Mouse (Mus musculus) layer of hippocampus, postnatal 10 days (tissue): ENCODE results near the gene Tm9sf2. TPM values are rescaled to one million over a fixed set of nuclear protein-coding genes. Genes with fewer than 3 reads are reported as not detected.
"Not testable (repeated sequence)": the region's sequence is repeated elsewhere in the genome, so short reads cannot be mapped to it uniquely, and the experiment has no call there.

Source experiments
- DNase-seq, 2 experiments: peaks; one replicate each; pipeline ENCODE4 v3.0.0; 2021; ENCODE audit warnings: low spot score in 2 of 2
- total RNA-seq, 2 experiments: library from RNA; stranded (reverse); gene quantifications; 2 replicates each; pipeline ENCODE4 v1.2.3; 2021

Tm9sf2 gene
- total RNA-seq, 2 experiments from 2014 or later: 78.5 to 89.9 TPM

DNA sequence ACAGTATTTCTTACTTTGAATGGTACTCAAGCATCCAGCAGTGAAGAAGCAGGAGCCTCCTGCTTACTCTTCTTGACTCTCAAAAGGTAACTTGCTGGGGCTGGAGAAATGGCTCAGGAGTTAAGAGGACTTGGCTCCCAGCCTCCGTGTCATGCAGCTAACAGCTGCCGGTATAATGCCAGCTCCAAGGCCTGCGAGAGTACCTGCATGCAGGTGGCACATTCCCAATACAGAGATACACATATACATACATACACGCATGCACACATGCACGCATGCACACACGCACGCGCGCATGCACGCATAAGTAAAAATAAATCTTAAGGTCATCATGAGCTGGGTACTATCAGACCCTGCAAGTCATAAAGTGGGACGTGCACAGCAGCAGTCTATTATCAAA, 10.5 kb upstream of the Tm9sf2 start:
- DNase-seq: no peak

DNA sequence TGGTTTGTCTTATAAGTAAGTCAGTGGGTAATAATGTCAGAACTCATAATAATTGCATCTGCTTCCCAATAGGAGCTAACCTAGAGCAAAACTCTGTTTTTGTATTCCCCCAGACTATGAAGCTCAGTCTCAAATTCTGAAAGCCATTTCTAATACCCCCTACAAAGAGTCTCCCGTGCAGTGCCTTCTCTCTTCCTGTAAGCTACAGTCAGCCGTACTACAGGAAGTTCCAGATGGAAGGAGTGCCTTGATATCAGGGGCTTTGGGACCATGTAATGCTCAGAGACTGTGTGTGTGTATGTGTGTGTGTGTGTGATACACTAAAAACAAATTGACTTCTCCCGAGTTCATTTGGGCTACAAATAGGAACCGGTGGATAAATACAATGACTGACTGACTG, 7.3 kb upstream of the Tm9sf2 start:
- no peak for DNase-seq

DNA sequence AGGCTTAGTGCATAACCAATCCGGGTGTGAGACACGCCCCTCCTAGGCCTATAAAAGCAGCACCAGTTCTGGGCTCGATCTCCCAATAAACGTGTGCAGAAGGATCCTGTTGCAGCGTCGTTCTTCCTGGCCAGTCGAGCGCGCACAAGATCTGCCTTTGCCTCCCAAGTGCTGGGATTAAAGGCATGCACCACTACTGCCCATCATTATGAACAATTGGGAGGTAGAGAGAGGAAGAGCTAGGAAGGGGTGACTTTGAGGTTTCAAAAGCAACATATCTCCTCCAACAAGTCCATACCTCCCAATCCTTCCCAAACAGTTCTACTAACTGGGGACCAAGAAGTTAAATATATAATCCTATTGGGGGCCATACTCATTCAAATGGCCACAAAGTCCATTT, 4.9 kb upstream of the Tm9sf2 start:
- DNase-seq: not testable (repeated sequence)

DNA sequence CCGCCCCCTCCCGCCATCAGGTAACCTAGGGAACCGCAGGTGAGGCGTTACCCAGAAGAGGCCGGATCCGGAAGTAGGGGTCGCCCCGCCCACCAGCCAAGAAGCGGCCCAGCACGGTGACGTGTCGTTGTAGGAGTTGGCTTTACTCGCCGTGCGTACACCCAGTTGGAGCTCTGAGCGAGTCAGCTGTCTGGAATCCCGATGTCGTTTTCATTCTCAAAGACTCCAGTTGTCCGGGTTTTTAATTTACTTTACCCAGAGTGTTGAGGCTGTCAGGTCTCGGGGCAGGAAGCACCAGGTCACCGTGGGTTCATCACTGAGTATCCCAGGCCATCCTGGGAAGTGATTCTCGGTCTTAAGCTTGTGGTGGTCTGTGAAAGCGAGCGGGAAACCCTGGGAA, 2.0 kb upstream of the Tm9sf2 start:
- DNase-seq: peak; percentile 84 to 90

DNA sequence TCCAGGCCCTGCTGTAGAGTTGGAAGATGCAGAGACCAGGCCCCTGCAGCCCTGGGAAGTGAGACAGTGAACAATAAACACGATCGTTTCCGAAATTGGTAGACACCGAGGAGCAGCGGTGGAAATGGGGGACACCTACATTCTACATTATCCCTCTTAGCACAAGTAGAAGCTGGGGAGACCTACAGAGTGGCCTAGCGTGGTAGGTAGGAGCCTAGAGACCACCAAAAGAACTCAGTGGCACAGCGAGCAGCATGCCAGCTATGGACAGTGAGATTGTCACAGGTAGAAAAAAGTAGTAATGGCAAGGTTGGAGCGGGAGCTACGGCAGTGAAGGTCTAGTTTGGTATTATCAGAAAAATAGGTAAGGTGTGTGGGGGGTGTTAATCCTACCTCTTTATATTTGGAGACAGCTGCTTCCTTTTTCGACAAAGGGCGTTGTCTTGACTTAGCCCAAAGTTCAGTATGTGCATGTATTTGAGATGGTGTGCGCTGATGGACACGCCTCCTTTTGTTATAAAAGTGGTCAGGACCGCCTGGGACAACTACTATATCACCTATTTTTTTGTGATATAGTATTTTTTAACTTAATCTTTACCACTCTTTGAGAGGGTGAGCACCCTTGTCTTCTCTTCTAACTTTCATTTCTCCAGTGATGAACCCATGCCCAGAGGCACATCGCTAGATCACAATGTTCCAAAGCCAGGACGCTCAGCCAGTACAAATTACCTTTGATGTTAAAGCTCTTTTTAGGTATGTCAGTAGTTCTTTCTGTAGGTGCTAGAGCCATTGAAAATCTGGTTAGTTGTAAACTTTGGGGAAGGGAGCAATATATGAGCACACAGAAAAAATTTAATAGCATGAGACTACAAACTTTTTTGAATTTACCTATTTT, 1.2 kb upstream of the Tm9sf2 start:
- DNase-seq: no peak

GRCm38 (mm10) chr14:122107481-122108214, 810 bp downstream of the Tm9sf2 start:
- DNase-seq: no peak

- DNase-seq: no peak
These were observed 4.8 kb downstream of the Tm9sf2 start for GRCm38 (mm10) chr14:122111681-122112080.

- no peak for DNase-seq
These were observed 5.5 kb downstream of the Tm9sf2 start for GRCm38 (mm10) chr14:122112311-122112710.

GRCm38 (mm10) chr14:122116200-122116599, 9.4 kb downstream of the Tm9sf2 start:
- no peak for DNase-seq

GRCm38 (mm10) chr14:122130111-122130797, 23.4 kb downstream of the Tm9sf2 start:
- DNase-seq: no peak

GRCm38 (mm10) chr14:122131644-122132043, 24.8 kb downstream of the Tm9sf2 start:
- no peak for DNase-seq

DNA sequence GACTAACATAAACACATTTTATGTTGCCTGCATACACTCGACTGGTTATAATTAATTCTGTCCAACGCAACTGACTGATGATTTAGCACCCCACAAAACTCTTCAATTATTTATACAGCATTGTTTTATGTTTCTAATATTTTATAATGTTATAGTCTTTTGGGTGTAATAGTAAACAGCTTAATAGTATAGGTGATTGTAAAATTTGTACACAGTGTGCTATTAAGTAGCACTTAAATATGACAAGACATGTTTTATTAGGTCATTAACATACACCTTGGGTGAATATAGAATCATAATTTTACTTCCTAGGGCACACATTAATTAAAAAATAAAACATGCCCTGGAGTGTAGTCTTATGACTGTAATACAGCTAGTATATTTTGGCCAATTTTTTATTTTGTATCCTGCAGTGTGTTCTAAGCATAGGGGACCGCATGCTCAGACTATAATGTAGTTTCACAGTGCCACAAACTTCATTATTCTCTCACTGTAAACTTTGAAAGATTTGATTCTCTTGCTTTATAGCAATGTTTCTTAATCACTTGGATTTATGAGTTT, 29.6 kb downstream of the Tm9sf2 start:
- no peak for DNase-seq

GRCm38 (mm10) chr14:122137234-122137633, 30.4 kb downstream of the Tm9sf2 start:
- DNase-seq: no peak

GRCm38 (mm10) chr14:122140126-122140525, 33.3 kb downstream of the Tm9sf2 start:
- DNase-seq: no peak

GRCm38 (mm10) chr14:122143585-122144269, 36.9 kb downstream of the Tm9sf2 start:
- DNase-seq: no peak

- no peak for DNase-seq
These were observed 38.5 kb downstream of the Tm9sf2 start for GRCm38 (mm10) chr14:122145374-122145773.

GRCm38 (mm10) chr14:122150616-122151015, 43.8 kb downstream of the Tm9sf2 start:
- DNase-seq: no peak

GRCm38 (mm10) chr14:122157738-122158137, 50.9 kb downstream of the Tm9sf2 start:
- no peak for DNase-seq

DNA sequence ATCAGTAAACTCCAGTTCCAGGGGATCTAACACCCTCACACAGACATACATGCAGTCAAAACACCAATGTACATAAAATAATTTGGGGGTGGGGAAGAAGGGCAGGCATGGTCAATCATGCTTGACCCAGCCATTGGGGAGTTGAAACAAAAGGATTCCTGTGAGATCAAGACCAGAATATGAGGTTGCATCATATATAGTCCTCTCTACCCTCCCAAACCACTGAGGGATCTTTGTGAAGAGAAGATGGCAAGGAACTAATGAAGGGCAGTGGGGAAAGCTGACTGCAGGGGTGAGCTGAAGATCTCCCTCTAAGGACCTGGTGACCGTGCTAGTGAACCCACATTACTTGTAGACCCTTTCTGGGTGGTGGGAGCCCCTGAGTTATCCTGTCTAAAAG, 54.1 kb downstream of the Tm9sf2 start:
- DNase-seq: no peak

DNA sequence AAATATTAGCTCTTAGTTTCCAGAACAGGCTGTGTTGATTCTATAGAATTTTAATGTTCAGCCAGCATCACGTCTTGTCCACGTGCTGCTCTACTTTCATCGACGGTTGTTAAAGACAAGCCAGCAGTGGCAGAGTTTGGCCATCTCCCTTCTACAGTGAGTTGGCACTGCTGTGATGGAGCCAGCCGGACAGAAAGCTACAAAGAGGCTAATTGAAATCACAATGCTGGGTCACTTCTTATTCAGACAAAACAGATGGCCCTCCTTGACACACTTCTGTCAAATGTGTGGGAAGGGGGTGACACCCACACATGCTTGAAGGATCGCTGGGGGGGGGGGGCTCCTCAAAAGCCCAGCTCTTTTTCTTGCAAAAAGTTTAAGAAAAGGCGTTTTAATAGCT, 62.1 kb downstream of the Tm9sf2 start:
- DNase-seq: no peak
